Mouse (Mus musculus) left cerebral cortex, postnatal 36 days (tissue): ENCODE measurements around the gene Eml3. TPM values are rescaled to one million over a fixed set of nuclear protein-coding genes. Genes with fewer than 3 reads are reported as not detected.

Experiments used
- DNase-seq, 2 experiments: peaks; one replicate each; pipeline ENCODE4 v3.0.0; 2021 to 2022; ENCODE audit warnings: low spot score in 2 of 2, mixed read lengths in 1 of 2
- intact Hi-C: fragments of 180-260 bp; cut with DNase I; formaldehyde crosslinking; loops from one replicate; pipeline ENCODE4 v1.15.1; 2025
- total RNA-seq, 2 experiments: library from RNA; stranded (reverse); gene quantifications; 2 replicates each; pipeline ENCODE4 v1.2.3; 2021

Eml3 gene
- total RNA-seq, 2 experiments from 2014 or later: 9.6 to 12.6 TPM

GRCm38 (mm10) chr19:8903412-8903811 lies 25.9 kb upstream of the Eml3 start:
- intact Hi-C loops: no loop called here
- DNase-seq: no peak

- no peak for DNase-seq
- intact Hi-C loops: no loop called here
Observed at GRCm38 (mm10) chr19:8908531-8908930, 20.8 kb upstream of the Eml3 start.

GRCm38 (mm10) chr19:8911810-8912209 lies 17.5 kb upstream of the Eml3 start:
- DNase-seq: no peak
- intact Hi-C loops: no loop called here

GRCm38 (mm10) chr19:8914212-8914611 lies 15.1 kb upstream of the Eml3 start:
- DNase-seq: peak; percentile 46 to 52

GRCm38 (mm10) chr19:8919000-8919399 lies 10.4 kb upstream of the Eml3 start:
- DNase-seq: no peak
- intact Hi-C loops: loop anchor here (2.0 kb wide), 1 partner anchor 20 kb away; the partner anchor contains the start of gene Ganab

More at GRCm38 (mm10) chr19:8914212-8914611, 15.1 kb upstream of the Eml3 start:
- intact Hi-C loops: no loop called here

- DNase-seq: no peak
- intact Hi-C loops: loop anchor here (2.0 kb wide), 1 partner anchor 21 kb away; the partner anchor contains the start of gene Ganab
Observed at GRCm38 (mm10) chr19:8919684-8920072, 9.7 kb upstream of the Eml3 start.

GRCm38 (mm10) chr19:8920073-8920736 lies 9.1 kb upstream of the Eml3 start, which contains the start of gene B3gat3:
B3gat3 (plus strand) TSS chr19:8920374.
- peak; percentile 96 to 97 for DNase-seq
- intact Hi-C loops: no loop called here

GRCm38 (mm10) chr19:8920836-8921291 lies 8.5 kb upstream of the Eml3 start:
- intact Hi-C loops: no loop called here
- no peak for DNase-seq

GRCm38 (mm10) chr19:8921741-8922140 lies 7.6 kb upstream of the Eml3 start:
- no peak for DNase-seq
- intact Hi-C loops: no loop called here

- DNase-seq: no peak
- intact Hi-C loops: no loop called here
Observed at GRCm38 (mm10) chr19:8926766-8927165, 2.6 kb upstream of the Eml3 start.

- no peak for DNase-seq
- intact Hi-C loops: no loop called here
Observed at GRCm38 (mm10) chr19:8927891-8928525, 1.3 kb upstream of the Eml3 start.

- intact Hi-C loops: no loop called here
- no peak for DNase-seq
Observed at GRCm38 (mm10) chr19:8928689-8929223, 596 bp upstream of the Eml3 start.

- DNase-seq: no peak
Observed at GRCm38 (mm10) chr19:8930117-8930516, 765 bp downstream of the Eml3 start.

GRCm38 (mm10) chr19:8930771-8931170 lies 1.4 kb downstream of the Eml3 start:
- intact Hi-C loops: no loop called here
- no peak for DNase-seq

More at GRCm38 (mm10) chr19:8930117-8930516, 765 bp downstream of the Eml3 start:
- intact Hi-C loops: no loop called here

GRCm38 (mm10) chr19:8936736-8937135 lies 7.4 kb downstream of the Eml3 start:
- intact Hi-C loops: no loop called here
- DNase-seq: no peak

GRCm38 (mm10) chr19:8940526-8941133 lies 11.3 kb downstream of the Eml3 start:
- intact Hi-C loops: loop anchor here (5.0 kb wide), 1 partner anchor 53 kb away; the partner anchor contains the start of genes 1810009A15Rik and Gm49416

GRCm38 (mm10) chr19:8941136-8941514 lies 11.8 kb downstream of the Eml3 start:
- intact Hi-C loops: loop anchor here (5.0 kb wide), 1 partner anchor 54 kb away; the partner anchor contains the start of genes 1810009A15Rik and Gm49416
- DNase-seq: no peak

More at GRCm38 (mm10) chr19:8940526-8941133, 11.3 kb downstream of the Eml3 start:
- no peak for DNase-seq

GRCm38 (mm10) chr19:8941515-8942217 lies 12.3 kb downstream of the Eml3 start, which contains the start of gene Mta2:
Mta2 (plus strand) TSS chr19:8941875.
- intact Hi-C loops: loop anchor here (5.0 kb wide), 1 partner anchor 54 kb away; the partner anchor contains the start of genes 1810009A15Rik and Gm49416
- peak; percentile 92 to 94 for DNase-seq

- DNase-seq: peak in 1 of 2 experiments; percentile 71
- intact Hi-C loops: loop anchor here (5.0 kb wide), 1 partner anchor 55 kb away; the partner anchor contains the start of genes 1810009A15Rik and Gm49416
Observed at GRCm38 (mm10) chr19:8942276-8942964, 13.1 kb downstream of the Eml3 start.
